Mouse (Mus musculus): ENCODE data around the gene St6gal1. TPM values are rescaled to one million over a fixed set of nuclear protein-coding genes. Genes with fewer than 3 reads are reported as not detected.
"Not testable (repeated sequence)": the region's sequence is repeated elsewhere in the genome, so short reads cannot be mapped to it uniquely, and the experiment has no call there.

Gene St6gal1
- 8.1 and 8.8 TPM in 2 replicates for polyA plus RNA-seq (2012; rRNA removed)

DNA sequence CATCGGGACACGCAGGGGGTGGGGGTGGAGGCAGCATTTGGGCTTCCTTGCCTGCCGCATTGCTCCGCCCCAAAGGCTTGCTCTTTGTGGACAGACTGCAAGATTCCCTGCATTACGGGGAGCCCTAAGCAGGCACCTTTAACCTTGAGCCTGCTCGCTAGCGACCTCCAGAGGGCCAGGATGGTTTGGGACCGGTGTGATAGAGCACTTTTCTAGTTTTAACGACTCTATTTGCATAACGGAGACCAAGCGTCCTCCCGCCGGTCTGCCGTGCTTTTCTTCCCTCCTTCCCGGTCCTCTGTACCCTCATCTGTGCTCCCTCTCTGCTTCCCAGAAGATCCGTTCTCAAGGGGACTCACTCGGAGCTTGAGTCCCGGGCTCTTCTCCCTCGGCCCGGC lies at the start of gene St6gal1:
Gene St6gal1, plus strand, starts transcription at position 70 of the 398 bp plus-strand sequence.
- DNase-seq (ENCODE audit: low spot score), result peak; percentile 51

DNA sequence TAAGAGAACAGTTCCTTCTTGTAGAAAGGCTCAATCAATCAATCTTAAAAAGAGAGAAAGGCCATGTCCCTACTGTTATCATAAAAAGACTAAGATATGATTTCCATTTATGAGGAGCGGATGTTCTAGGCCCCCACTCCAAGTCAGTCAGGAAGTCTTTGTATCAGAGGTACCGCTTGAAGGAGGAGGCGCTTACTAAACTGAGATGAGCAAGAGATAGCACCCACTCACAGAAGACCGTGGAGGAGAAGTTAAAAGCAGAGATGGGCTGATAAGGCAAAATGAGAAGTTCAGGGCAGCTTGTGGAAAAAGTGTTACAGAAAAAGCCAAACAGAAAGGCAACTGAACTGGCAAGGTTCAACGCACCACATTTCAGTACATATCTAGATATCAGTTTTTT lies 49.7 kb upstream of the St6gal1 start:
- no peak for DNase-seq (ENCODE audit: low spot score)

DNA sequence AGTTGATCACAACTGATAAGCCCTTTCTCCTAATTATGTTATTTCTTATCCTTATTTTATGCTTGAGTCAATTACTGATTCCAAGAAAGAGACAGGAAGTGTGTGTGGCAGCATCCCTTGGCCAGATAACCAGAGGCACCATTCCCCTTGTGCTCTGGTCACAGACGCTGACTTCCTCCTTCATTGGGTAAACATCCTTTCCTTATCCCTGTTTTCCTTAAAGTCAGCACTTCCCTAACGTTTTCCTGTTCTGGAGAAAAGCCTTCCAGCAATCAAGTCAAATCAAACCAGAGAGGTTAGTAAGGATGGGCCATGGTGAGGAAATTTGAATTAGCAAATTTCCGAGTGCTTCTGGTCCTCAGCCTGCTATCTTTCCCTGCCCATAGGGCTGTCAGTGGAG lies 48.6 kb upstream of the St6gal1 start:
- DNase-seq (ENCODE audit: low spot score), result no peak

DNA sequence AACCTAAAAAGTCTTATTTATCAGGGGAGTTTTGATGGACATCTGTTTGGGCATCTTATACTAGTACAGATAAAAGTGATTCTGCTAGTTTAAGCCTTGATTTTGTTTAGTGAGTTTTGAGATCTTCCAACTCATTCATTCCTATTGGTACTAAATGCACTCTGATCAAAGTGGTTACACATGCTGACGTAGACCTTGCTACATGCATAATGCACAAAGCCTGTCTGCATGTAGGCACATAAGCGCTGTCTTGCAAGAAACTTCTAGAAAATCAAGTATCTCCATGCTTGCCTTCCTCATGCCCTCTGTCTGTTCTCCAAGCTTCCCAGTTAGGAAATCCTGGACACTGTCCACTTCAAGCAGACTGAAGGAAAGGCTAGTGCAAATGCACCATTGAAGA lies 46.7 kb upstream of the St6gal1 start:
- no peak for DNase-seq (ENCODE audit: low spot score)

DNA sequence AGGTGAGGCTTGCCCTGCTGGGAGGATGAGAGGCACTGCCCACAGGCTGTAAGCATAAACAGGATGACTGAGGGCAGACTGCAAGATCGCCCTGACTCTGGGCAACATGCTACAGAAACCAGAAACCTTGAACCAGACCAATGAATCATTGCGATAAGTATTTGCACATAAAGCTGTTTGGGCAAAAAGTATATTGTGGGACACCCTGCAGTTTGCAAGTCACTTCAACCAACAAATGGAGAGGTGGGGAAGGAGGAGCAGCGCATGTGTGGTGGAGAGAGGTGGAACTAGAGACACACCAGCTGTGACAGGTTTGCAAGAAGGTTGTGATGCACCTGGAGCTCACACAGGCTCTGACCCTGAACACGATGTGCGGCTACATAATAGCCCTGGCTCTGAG lies 45.7 kb upstream of the St6gal1 start:
- DNase-seq (ENCODE audit: low spot score), result no peak

DNA sequence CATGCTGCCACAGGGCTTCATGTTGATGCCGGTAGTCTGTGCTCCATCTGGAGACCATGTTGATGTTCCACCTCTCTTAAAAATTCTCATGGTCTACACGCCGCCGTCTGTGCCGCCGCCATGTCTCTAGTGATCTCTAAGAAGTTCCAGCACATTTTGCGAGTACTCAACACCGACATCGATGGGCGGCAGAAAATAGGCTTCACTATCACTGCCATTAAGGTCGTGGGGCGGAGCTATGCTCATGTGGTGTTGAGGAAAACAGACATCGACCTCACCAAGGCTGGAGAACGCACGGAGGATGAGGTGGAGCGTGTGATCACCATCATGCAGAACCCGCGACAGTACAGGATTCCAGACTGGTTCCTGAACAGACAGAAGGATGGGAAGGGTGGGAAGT lies 45.1 kb upstream of the St6gal1 start:
- DNase-seq (ENCODE audit: low spot score), result not testable (repeated sequence)

DNA sequence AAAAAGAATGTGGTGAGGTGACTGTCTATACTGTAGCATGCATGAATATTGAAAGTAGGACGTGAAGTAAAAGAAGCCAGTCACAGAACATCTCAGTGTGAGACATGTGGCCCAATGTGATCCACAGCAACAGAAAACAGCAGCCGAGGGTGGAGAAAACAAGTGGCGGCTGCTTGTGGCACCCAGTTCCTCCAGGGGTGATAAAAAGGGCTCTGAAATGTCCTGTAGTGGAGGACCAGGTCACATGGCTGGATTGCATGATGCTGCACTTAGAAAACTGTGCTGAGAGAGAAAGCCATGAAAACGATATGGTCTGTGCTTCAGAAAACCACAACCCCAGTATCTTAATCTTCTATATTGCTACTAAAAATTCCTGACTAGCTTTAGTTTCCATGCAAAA lies 43.5 kb upstream of the St6gal1 start:
- no peak for DNase-seq (ENCODE audit: low spot score)

DNA sequence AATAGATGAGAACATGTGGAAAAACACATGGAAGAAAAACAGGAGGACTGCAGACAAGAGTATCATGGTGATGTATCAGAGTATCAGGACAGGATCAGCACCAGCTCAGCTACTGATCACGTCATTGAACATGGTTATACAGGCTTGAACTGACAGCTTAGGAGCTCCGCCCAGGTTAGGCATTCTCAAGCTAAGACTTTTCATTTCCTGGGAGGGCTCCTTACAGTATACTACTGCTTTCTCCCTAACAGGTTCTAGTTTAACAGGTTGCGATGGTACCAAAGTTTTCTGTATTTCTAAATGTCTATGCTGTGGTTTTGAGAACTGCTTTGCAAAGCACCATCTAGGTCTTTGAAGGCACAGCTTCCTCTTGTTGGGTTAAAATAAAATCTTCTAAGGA lies 43.1 kb upstream of the St6gal1 start:
- DNase-seq (ENCODE audit: low spot score), result no peak

DNA sequence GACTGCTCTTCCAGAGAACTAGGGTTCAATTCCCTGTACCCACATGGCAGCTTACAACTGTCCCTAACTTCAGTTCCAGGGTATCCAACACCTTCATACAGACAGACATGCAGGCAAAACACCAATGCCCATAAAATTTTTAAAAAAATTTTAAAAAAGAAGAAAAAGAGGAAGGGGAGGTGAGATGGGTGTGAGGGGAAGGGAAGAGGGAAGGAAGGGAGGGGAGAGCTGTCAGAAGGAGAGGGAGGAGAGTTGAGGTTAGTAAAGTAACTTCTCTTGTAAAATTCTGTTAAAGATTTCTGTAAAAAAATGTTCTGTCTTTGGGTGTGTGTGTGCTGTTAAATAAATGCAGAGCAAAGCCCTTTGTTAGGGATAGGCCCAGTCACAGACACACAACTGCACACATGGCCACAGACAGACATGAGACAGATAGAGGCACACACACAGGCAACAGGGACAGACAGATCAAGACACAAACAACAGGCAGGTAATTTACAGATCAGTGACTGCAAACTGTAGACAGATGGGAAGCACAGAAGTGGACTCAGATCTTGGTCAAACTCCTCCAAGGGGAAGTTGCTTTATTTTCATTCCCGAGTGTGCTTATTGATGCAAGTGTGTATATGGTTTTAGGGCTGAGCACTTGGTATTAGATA lies 42.5 kb upstream of the St6gal1 start:
- no peak for DNase-seq (ENCODE audit: low spot score)

DNA sequence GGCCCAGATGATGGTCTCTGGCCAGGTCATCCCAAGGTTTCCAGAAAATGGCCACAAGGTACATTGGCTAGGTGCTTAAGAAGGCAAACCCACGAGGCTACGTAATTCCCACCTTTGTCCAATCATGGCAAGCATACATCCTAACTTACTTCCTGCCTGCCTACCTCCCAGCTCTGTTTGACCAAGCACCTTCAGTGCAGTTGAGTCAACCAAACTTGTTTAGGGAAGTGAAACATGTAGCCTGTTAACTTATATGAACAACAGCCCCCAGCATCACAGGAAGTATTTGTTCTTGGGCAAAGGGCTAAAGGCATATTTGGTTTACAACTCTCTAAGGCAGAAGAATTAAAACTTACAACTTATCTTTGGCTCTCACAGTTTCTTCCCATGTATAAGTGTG lies 38.7 kb upstream of the St6gal1 start:
- no peak for DNase-seq (ENCODE audit: low spot score)

DNA sequence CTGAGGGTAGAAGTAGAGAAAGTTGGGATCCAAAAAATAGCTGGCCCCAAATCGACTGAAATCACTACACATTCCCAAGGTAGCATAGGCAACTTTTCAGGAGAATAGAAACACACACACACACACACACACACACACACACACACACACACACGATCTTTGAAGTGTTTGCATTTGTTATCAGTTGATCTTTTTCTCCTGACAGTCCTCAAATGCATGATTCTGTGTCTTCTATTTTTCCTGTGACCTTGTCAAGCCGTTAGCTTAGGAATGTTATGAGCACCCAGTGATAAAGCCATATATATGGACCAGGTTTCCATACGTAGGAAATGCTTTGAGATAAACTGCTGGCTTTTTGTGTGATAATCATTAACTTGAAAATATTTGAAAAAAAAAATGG lies 38.1 kb upstream of the St6gal1 start:
- no peak for DNase-seq (ENCODE audit: low spot score)

DNA sequence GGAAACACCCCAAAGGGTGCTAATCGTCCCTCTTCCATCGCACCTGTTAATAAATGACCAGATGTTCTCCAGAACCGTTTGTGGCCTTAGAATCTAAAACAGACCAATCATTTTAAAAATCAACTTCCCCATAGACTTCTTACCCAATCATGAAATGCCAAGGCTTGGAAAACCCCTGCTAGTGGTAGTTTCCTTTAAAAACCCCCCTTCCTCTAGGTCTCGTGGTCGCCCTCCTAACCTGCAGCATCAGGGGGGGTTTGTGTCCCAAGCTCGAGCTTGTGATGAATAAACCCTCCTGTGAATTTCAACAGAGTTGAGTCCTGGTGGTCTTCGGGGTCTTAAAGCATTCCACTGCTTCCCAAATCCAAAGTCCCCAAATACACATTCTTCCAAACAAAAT lies 36.6 kb upstream of the St6gal1 start:
- DNase-seq (ENCODE audit: low spot score), result no peak

DNA sequence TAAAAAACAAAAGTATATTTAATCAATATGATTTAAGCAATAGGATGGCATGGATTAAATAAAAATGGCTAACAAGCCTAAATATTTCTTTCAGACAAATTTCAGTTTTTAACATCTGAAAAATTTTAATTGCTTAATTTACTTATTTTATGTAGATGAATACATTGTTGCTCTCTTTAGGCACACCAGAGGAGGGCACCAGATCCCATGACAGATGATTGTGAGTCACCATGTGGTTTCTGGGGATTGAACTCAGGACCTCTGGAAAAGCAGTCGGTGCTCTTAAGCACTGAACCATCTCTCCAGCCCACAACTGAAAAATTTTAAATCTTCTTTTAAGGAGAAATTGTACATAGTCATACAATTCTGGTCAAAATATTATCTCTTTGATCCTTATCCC lies 34.9 kb upstream of the St6gal1 start:
- DNase-seq (ENCODE audit: low spot score), result no peak

DNA sequence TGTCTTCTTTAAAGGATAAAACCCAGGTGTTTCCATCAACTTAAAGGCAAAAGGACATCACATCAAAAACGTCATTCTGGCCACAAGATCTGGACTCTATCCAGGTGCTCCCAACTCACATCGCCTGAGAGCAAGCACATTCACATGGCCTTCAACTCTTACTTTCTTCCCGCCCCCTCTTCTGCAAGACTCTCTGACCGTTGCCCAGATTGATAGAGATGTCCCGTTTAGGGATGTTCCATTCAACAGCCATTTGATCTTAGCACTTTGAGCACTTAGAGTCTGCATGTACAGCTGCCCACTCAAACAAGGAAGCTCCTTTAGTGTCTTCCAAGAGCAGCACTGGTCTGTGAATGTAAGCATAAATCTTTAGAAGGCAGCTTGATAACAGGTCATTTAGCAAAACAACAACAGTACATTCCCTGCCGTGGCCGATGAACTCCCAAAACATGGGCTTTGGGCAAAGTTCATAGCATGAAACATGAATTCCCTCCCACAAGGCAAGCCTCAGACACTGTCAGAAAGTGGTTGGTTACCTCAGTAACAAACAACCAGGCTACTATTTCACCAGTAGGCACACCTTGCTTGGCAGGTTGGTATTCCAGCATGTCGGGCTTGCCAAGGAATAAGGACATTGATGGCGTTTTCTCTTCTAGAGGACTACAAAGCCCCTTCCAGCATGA lies 32.8 kb upstream of the St6gal1 start:
- no peak for DNase-seq (ENCODE audit: low spot score)

DNA sequence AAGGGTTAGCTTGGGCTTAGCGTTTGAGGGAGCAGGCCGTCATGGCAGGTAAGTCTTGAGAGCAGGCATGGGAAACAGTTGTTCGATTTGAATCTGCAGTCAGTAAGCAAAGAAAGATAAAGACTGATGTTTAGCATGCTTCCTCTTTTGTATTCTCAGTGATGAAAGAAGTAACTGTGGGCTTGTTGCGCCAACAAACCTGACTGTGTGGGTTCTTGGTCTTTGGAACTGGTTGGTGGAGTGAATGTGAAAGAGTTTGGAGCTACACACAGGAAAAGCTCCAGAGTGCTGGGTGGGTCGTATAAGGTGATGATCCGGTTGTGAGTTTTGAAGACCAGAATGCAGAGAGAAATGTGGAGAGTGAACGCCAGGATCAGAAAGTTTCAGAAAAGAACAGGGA lies 28.9 kb upstream of the St6gal1 start:
- DNase-seq (ENCODE audit: low spot score), result no peak

DNA sequence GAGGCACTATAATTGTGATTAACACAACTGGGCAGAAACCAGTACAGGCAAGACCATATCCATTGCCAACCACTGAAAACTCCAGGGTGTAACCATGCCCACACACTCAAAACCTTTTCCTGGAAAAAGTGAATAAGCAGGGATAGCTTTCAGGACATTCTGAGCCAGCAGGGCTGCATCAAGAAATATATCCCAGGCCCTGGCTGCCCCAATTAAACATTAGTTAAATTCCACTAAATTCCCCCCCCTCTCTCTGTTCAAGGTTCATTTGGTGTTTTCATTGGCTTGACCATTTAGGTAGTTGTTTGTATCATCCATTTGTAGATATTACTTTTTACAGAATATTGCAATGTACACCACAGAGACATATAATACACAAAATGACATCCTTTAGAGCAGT lies 28.2 kb upstream of the St6gal1 start:
- DNase-seq (ENCODE audit: low spot score), result no peak

DNA sequence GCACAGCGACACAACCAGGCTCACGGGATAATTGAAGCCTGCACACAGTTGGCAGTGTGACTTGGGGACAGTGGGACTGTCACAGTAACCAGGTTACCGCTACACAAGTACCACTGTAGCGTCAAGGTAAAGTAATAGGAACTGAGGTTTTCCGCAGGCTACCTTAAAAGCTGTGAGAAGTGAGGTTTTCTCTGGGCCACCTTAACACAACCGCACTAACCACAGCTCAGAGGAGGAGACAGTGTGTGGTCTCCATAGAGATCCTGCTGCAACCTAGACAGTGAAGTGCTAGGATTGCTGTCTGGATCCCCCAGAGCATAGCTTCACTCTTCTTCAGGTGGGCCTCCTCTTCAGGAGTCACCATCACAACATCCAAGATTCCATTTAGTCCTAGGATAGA lies 27.7 kb upstream of the St6gal1 start:
- DNase-seq (ENCODE audit: low spot score), result no peak

DNA sequence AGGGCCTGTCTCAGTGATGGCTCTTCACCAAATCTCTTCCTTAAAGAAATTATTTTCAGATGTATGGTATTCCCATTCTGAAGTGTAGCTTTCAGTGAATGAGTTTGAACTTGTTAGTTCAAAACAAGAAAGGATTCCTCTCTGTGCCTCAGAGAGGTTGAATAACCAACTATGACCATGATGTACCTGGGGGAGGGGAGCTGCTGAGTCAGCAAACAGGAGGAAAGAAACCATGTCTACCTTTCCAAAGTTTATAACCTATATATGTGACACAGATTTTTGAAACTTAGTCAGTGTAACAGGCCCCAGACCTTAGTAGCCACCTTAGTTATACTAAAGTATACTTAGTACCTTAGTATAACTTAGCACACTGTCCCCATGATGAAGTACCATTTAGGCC lies 23.0 kb upstream of the St6gal1 start:
- DNase-seq (ENCODE audit: low spot score), result no peak

DNA sequence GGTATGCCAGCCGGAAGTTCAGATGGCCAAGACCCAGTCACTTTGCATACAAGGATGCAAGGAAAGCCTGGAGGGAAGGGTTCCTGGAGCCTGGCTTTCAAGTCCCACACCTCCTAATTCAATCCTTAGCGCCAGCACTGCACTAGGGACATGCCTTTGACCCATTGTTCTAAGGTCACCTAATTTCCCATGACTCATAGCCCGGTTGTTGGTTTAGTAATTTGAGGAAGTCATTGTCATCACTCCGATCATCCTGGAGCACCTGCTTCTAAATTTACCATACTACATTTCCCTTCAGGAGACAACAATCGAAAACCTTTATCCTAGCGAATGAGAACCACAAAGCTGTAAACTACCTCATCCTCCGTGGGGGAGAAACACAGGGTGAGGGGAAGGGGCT lies 10.2 kb upstream of the St6gal1 start:
- no peak for DNase-seq (ENCODE audit: low spot score)

DNA sequence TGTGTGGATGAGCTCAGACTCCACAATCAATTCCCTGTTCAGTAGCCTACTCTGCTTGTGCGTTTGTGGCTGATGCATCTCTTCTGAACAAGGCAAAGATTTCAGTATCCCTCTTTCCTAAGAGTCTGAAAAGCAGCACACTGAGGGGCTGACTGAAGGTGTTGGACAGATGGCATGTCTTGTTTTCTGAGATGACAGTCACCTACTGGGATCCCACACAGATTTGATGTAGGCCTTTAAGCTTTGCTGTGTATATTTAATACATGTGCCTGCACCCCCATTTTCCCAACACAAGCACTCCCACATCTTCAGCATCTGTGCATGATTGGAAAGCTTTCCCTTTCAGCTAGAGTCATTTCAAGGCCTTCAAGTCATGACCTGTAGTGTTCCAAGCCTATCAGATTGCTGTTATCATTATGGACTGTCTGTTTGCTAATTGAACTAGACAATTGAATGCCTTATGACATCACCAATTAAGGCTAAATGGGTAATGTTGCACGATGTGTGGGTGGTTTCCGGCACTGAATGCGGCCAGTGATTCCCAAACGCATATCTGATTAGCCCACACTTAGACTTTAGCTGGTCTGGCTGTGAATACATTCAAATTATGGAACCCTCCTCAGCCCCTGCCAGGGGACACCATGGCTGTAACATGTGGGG lies 9.2 kb upstream of the St6gal1 start:
- DNase-seq (ENCODE audit: low spot score), result no peak

DNA sequence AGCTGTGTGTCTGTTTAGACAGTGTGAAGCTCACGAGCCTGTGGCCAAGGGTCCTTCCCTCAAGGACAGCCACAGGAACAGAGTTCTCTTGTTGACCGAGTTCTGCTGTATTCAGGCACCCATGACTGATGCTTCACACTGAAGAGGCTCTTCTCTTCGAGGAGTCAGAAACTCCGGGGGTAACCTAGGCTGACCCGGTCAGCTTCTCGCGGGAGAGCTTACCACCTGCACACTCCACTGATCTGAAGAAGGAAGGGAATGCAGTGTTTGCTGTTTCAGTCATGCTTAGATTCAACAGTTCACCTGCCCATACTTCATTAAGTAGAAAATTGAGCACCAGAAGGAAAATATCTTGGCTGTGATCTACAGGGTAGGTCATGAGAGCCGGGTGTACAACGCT lies 8.2 kb upstream of the St6gal1 start:
- no peak for DNase-seq (ENCODE audit: low spot score)

DNA sequence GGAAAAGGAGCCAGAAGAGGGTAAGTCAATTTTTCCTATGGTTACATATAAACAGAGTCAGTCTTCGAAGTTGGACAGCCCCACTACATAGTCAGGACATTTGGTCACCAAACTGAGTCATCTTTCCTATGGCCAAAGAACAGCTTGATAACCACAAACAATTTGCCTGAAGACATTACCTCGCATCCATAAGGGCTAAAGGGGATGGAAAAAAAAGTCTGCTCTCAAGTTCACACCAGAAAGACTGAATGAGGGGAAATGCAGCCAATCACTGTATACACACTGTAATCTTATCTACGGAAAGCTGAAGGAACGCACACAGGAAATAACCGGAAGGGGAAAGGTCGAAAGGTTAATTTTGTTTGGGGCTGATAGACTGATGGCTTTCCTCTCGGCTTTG lies 6.2 kb upstream of the St6gal1 start:
- DNase-seq (ENCODE audit: low spot score), result no peak

DNA sequence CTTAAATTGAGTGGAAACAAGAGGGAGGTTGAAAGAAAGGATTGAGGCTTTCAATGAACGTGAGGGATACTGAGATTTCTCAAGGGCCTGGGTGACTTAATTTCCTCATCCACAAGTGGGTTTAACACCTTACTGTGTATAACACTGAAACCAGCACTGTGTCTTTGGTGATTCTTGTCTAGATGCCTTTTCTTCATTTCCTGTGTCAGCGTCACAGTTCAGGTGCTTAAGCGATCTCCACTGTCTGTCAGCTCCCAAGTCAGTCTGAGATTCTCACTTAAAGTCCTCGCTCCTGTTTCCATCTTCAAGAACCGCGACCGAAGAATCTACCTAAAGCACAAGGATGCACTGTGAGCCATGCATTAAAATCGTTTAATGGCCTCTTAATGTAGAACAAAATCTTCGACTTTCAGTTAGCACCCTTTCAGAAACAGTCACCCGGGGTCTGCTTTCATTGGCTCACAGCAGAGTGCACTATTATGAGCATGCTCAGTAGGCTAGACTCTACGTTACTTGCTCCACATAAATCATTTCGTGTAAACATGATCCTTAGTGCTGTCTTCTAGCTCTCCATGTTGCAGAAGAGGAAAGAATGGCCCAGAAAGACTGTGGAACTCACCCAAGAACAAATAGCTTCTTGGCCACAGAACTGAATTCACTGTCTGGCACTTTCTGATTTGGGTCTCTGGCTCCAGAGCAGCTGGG lies 1.2 kb upstream of the St6gal1 start:
- DNase-seq (ENCODE audit: low spot score), result no peak

Measured in urinary bladder, adult 2 months (tissue).